In the genomic region with DNA sequence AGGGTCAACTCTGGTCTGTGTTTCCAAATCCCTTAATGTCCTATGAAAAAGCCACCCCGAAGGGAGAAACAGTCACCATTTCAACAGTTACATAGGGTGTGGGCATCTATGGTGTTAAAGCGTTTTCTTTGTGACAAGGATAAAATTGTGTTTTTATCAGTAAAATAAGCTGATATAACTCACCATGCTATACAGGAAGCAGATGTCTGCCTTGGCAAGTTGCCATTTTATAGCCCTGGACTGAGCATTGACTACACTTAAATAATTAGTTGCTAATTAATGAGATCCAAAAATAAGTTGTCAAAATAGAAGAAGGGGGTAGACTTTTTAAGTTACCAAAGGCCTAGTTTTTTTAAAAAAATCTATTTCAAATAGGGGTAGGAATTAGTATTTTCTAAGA, we compare ENCODE assay signal across 25 mouse cellular contexts. TPM values are rescaled to one million over a fixed set of nuclear protein-coding genes. Genes with fewer than 3 reads are reported as not detected.
A peak's percentile ranks its signal among the peaks of the same experiment; 100 is the strongest.
DNase-seq lines count a peak whose midpoint lies in the region; ATAC-seq and TF ChIP-seq lines count a peak whose summit lies in the region.
"Had no signal": no experiment of that assay in that cellular context is flagged by ENCODE, and none has a peak within 500 bp of the region (broad histone marks: within the 10 kb centered on the region; RNA-seq: fewer than 3 reads in every experiment).

No protein-coding gene starts in this region.

- TF ChIP-seq CTCF in lung, embryonic 14.5 days (IDR thresholded peaks at IDR 0.05; ENCODE audit: low read depth), result no peak
- TF ChIP-seq CTCF in brain, embryonic 14.5 days (IDR thresholded peaks at IDR 0.05; ENCODE audit: borderline replicate concordance, extremely low read depth, insufficient read depth, insufficient read length), result no peak

- 29% methylated on average over 2 of the region's 2 CpGs for WGBS in forebrain, embryonic 14.5 days
- WGBS in forebrain, embryonic 16.5 days, result 27% methylated on average over 2 of the region's 2 CpGs
- WGBS in lung, embryonic 14.5 days, result 35% methylated on average over 2 of the region's 2 CpGs
- 71% methylated on average over 2 of the region's 2 CpGs for WGBS in hindbrain, embryonic 16.5 days

- peaks cover 30% of the 10 kb centered on the region for H3K4me1 ChIP-seq in forebrain, embryonic 14.5 days (ENCODE audit: control insufficient read depth, insufficient read depth, low read length)
- H3K4me1 ChIP-seq in forebrain, embryonic 16.5 days (replicated peaks; ENCODE audit: control insufficient read depth, insufficient read depth, low read length), result peaks cover 17% of the 10 kb centered on the region
- H3K4me1 ChIP-seq in lung, embryonic 14.5 days (ENCODE audit: insufficient read depth), result peaks cover 10% of the 10 kb centered on the region
- H3K4me1 ChIP-seq in hindbrain, embryonic 16.5 days (ENCODE audit: control insufficient read depth, insufficient read depth, low read depth, low read length), result no peaks in the 10 kb centered on the region

- H3K36me3 ChIP-seq in forebrain, embryonic 14.5 days (ENCODE audit: control insufficient read depth, insufficient read depth, low read length), result peaks cover 2% of the 10 kb centered on the region; the same call in 1 of the 2 replicates
- H3K36me3 ChIP-seq in forebrain, embryonic 16.5 days (ENCODE audit: control insufficient read depth, insufficient read depth), result no peaks in the 10 kb centered on the region
- H3K36me3 ChIP-seq in lung, embryonic 14.5 days (ENCODE audit: insufficient read depth), result peaks cover 11% of the 10 kb centered on the region
- no peaks in the 10 kb centered on the region for H3K36me3 ChIP-seq in hindbrain, embryonic 16.5 days (ENCODE audit: control insufficient read depth, insufficient read depth, low read length)
- H3K36me3 ChIP-seq: heart, embryonic 15.5 days had no signal

- H3K9me3 ChIP-seq in forebrain, embryonic 14.5 days (replicated peaks; ENCODE audit: control insufficient read depth, low read length), result no peaks in the 10 kb centered on the region
- H3K9me3 ChIP-seq in forebrain, embryonic 16.5 days (ENCODE audit: control insufficient read depth, low read length), result no peaks in the 10 kb centered on the region
- no peaks in the 10 kb centered on the region for H3K9me3 ChIP-seq in lung, embryonic 14.5 days (ENCODE audit: low read depth, low read length)
- H3K9me3 ChIP-seq in hindbrain, embryonic 16.5 days (ENCODE audit: control insufficient read depth, low read length), result no peaks in the 10 kb centered on the region
- H3K9me3 ChIP-seq: embryonic facial prominence, embryonic 10.5 days; embryonic facial prominence, embryonic 13.5 days; heart, embryonic 12.5 days; heart, embryonic 15.5 days had no signal

- no peak overlapping the region for H3K4me3 ChIP-seq in forebrain, embryonic 14.5 days (ENCODE audit: low read depth, low read length)
- H3K4me3 ChIP-seq in forebrain, embryonic 16.5 days (replicated peaks; ENCODE audit: low read length), result no peak overlapping the region
- no peak overlapping the region for H3K4me3 ChIP-seq in lung, embryonic 14.5 days (ENCODE audit: low read depth, low read length)
- H3K4me3 ChIP-seq in hindbrain, embryonic 16.5 days (ENCODE audit: low read length), result no peak overlapping the region
- H3K4me3 ChIP-seq: embryonic facial prominence, embryonic 10.5 days; embryonic facial prominence, embryonic 13.5 days; erythroblast, embryonic 14.5 days; gastrocnemius, adult 2 months; heart, embryonic 12.5 days; heart, embryonic 15.5 days had no signal

- peak; percentile 68 for DNase-seq in forebrain, embryonic 14.5 days (ENCODE audit: low spot score)
- peak; percentile 54 for DNase-seq in lung, embryonic 14.5 days
- no peak for DNase-seq in lung, postnatal 36 days
- DNase-seq in brain, embryonic 14.5 days (ENCODE audit: low read depth), result peak; percentile 76
- DNase-seq: adrenal gland, adult 2 months; adrenal gland, postnatal 14 days; cerebellum, adult 11-12 months; cerebellum, adult 8-10 months; cerebellum, postnatal 36 days; embryo, embryonic 11 days; gastrocnemius, adult 2 months; gastrocnemius, postnatal 14 days; heart, adult 18-20 months; heart, postnatal 10 days; heart, postnatal 36 days had no signal

- H3K27me3 ChIP-seq in forebrain, embryonic 14.5 days (replicated peaks; ENCODE audit: control insufficient read depth, insufficient read depth, low read length), result no peaks in the 10 kb centered on the region
- H3K27me3 ChIP-seq in forebrain, embryonic 16.5 days (replicated peaks; ENCODE audit: control insufficient read depth, insufficient read depth, low read length), result no peaks in the 10 kb centered on the region
- no peaks in the 10 kb centered on the region for H3K27me3 ChIP-seq in lung, embryonic 14.5 days (ENCODE audit: insufficient read depth, low read length)
- no peaks in the 10 kb centered on the region for H3K27me3 ChIP-seq in hindbrain, embryonic 16.5 days (replicated peaks; ENCODE audit: control insufficient read depth, insufficient read depth, low read length)
- H3K27me3 ChIP-seq: embryonic facial prominence, embryonic 13.5 days; heart, embryonic 12.5 days; heart, embryonic 15.5 days had no signal

- TF ChIP-seq POLR2A in brain, embryonic 14.5 days (IDR thresholded peaks at IDR 0.05; ENCODE audit: borderline replicate concordance, extremely low read depth, insufficient read depth, insufficient read length, poor library complexity, severe bottlenecking), result no peak

- peak; percentile 62 for ATAC-seq in forebrain, embryonic 14.5 days
- no peak for ATAC-seq in forebrain, embryonic 16.5 days
- ATAC-seq in lung, embryonic 14.5 days (ENCODE audit: insufficient read depth), result 0 out of 2 replicates have a peak, but pooled peaks have one; percentile 35
- ATAC-seq in hindbrain, embryonic 16.5 days, result no peak
- ATAC-seq: CD4-positive, CD25-positive, alpha-beta regulatory T cell, adult 4 months; intestine, postnatal 0 days had no signal

- no peak overlapping the region for H3K27ac ChIP-seq in forebrain, embryonic 14.5 days (ENCODE audit: low read depth, low read length)
- no peak overlapping the region for H3K27ac ChIP-seq in forebrain, embryonic 16.5 days (ENCODE audit: low read length)
- no peak overlapping the region for H3K27ac ChIP-seq in lung, embryonic 14.5 days (ENCODE audit: low read depth)
- H3K27ac ChIP-seq in hindbrain, embryonic 16.5 days (ENCODE audit: low read depth, low read length), result no peak overlapping the region
- H3K27ac ChIP-seq: embryonic facial prominence, embryonic 10.5 days; embryonic facial prominence, embryonic 13.5 days; gastrocnemius, adult 2 months; heart, embryonic 15.5 days; hindbrain, embryonic 14.5 days had no signal

- no peak overlapping the region for H3K4me2 ChIP-seq in forebrain, embryonic 14.5 days (ENCODE audit: low read length)
- H3K4me2 ChIP-seq in forebrain, embryonic 16.5 days (ENCODE audit: low read length), result no peak overlapping the region
- H3K4me2 ChIP-seq in lung, embryonic 14.5 days, result no peak overlapping the region
- H3K4me2 ChIP-seq in hindbrain, embryonic 16.5 days (ENCODE audit: low read length), result no peak overlapping the region
- H3K4me2 ChIP-seq: embryonic facial prominence, embryonic 13.5 days; heart, embryonic 12.5 days; heart, embryonic 15.5 days; hindbrain, embryonic 14.5 days had no signal

- H3K9ac ChIP-seq in forebrain, embryonic 14.5 days (ENCODE audit: low read length), result no peak overlapping the region
- no peak overlapping the region for H3K9ac ChIP-seq in forebrain, embryonic 16.5 days (replicated peaks; ENCODE audit: low read depth, low read length)
- H3K9ac ChIP-seq in lung, embryonic 14.5 days, result no peak overlapping the region
- H3K9ac ChIP-seq in hindbrain, embryonic 16.5 days (ENCODE audit: low read depth, low read length), result no peak overlapping the region
- H3K9ac ChIP-seq: embryonic facial prominence, embryonic 13.5 days; heart, embryonic 12.5 days; heart, embryonic 15.5 days; hindbrain, embryonic 14.5 days had no signal

RNA-seq across cellular contexts. Expression of a gene that starts 11.4 kb away (rescaled TPM):
- polyA plus RNA-seq in forebrain, embryonic 14.5 days (2014; fragmentation: Nextera tagmentation; extraction: Ambion mirVana), result 11.4 and 14.1 TPM in 2 replicates
- 10.8 and 13.4 TPM in 2 replicates for polyA plus RNA-seq in forebrain, embryonic 16.5 days (2015; fragmentation: Nextera tagmentation; extraction: Ambion mirVana)
- 27.5 and 30.6 TPM in 2 replicates for polyA plus RNA-seq in lung, embryonic 14.5 days (2014; fragmentation: Nextera tagmentation; extraction: Ambion mirVana)
- polyA plus RNA-seq in brain, embryonic 14.5 days (2012; rRNA removed), result 10.3 and 12.5 TPM in 2 replicates
- 2.9 and 4.4 TPM in 2 replicates for polyA plus RNA-seq in hindbrain, embryonic 16.5 days (2015; fragmentation: Nextera tagmentation; extraction: Ambion mirVana)
- polyA plus RNA-seq: CD4-positive, CD25-positive, alpha-beta regulatory T cell, adult 4 months; erythroblast, embryonic 14.5 days had no signal

Comparison
In these comparisons a context has a peak if more than half of its experiments do, and no peak if none do; other contexts are left out.
1. ATAC-seq: peak in forebrain, embryonic 14.5 days (single experiment) and lung, embryonic 14.5 days (single experiment); none in forebrain, embryonic 16.5 days (single experiment) and hindbrain, embryonic 16.5 days (single experiment).